Mouse (Mus musculus): ENCODE results near the gene 1700109H08Rik. TPM values are rescaled to one million over a fixed set of nuclear protein-coding genes. Genes with fewer than 3 reads are reported as not detected.

1700109H08Rik gene
- total and polyA plus RNA-seq, 2 experiments from 2014 or later = 0.68 to 5.6 TPM

GRCm38 (mm10) chr5:3546226-3546625, 25.1 kb upstream of the 1700109H08Rik start:
- TF ChIP-seq EP300 (IDR thresholded peaks at IDR 0.05; ENCODE audit: low read depth) (no peak), CTCF (IDR thresholded peaks at IDR 0.05; ENCODE audit: low read depth) (no peak)
- ATAC-seq (ENCODE audit: insufficient read depth, low read depth) (no peak), DNase-seq (ENCODE audit: low spot score) (no peak)
- no peaks in the 10 kb centered on the region for H3K27me3 ChIP-seq (ENCODE audit: control insufficient read depth, insufficient read depth, low read length)
- no peak overlapping the region for H3K4me2 ChIP-seq (ENCODE audit: low read depth, low read length)
- H3K27ac ChIP-seq (ENCODE audit: low read depth) = no peak overlapping the region
- WGBS = 70% methylated on average over 1 of the region's 1 CpGs
- no peak overlapping the region for H3K4me3 ChIP-seq (ENCODE audit: low read depth, low read length)
- no peaks in the 10 kb centered on the region for H3K9me3 ChIP-seq (replicated peaks; ENCODE audit: control insufficient read depth, low read length)
- no peak overlapping the region for H3K9ac ChIP-seq (replicated peaks; ENCODE audit: low read depth, low read length)
- peaks cover 9% of the 10 kb centered on the region for H3K4me1 ChIP-seq (ENCODE audit: control insufficient read depth, insufficient read depth)
- 0 out of 2 replicates have a peak, but pooled peaks cover 4% of the 10 kb centered on the region for H3K36me3 ChIP-seq (replicated peaks; ENCODE audit: control insufficient read depth, insufficient read depth, low read length)

- DNase-seq (ENCODE audit: low spot score) (no peak), ATAC-seq (ENCODE audit: insufficient read depth, low read depth) (no peak)
- 90% methylated on average over 1 of the region's 1 CpGs for WGBS
- Histone ChIP-seq H3K9ac (replicated peaks; ENCODE audit: low read depth, low read length) (no peak overlapping the region), H3K36me3 (replicated peaks; ENCODE audit: control insufficient read depth, insufficient read depth, low read length) (peaks cover 20% of the 10 kb centered on the region), H3K9me3 (replicated peaks; ENCODE audit: control insufficient read depth, low read length) (no peaks in the 10 kb centered on the region), H3K4me2 (ENCODE audit: low read depth, low read length) (no peak overlapping the region), H3K27me3 (ENCODE audit: control insufficient read depth, insufficient read depth, low read length) (no peaks in the 10 kb centered on the region), H3K27ac (ENCODE audit: low read depth) (no peak overlapping the region), H3K4me3 (ENCODE audit: low read depth, low read length) (no peak overlapping the region), H3K4me1 (ENCODE audit: control insufficient read depth, insufficient read depth) (no peaks in the 10 kb centered on the region)
- TF ChIP-seq CTCF (IDR thresholded peaks at IDR 0.05; ENCODE audit: low read depth) = no peak
- no peak for TF ChIP-seq EP300 (IDR thresholded peaks at IDR 0.05; ENCODE audit: low read depth)
These were observed 19.9 kb upstream of the 1700109H08Rik start for GRCm38 (mm10) chr5:3551481-3551880.

GRCm38 (mm10) chr5:3554198-3554597, 17.2 kb upstream of the 1700109H08Rik start:
- H3K27ac ChIP-seq (ENCODE audit: low read depth) = no peak overlapping the region
- ATAC-seq (ENCODE audit: insufficient read depth, low read depth) (no peak), DNase-seq (ENCODE audit: low spot score) (no peak)
- H3K4me1 ChIP-seq (ENCODE audit: control insufficient read depth, insufficient read depth) = no peaks in the 10 kb centered on the region
- no peak overlapping the region for H3K4me3 ChIP-seq (ENCODE audit: low read depth, low read length)
- WGBS = 81% methylated on average over 2 of the region's 2 CpGs
- H3K9ac ChIP-seq (replicated peaks; ENCODE audit: low read depth, low read length) = no peak overlapping the region
- no peak for TF ChIP-seq EP300 (IDR thresholded peaks at IDR 0.05; ENCODE audit: low read depth)
- TF ChIP-seq CTCF (IDR thresholded peaks at IDR 0.05; ENCODE audit: low read depth) = no peak
- no peaks in the 10 kb centered on the region for H3K9me3 ChIP-seq (replicated peaks; ENCODE audit: control insufficient read depth, low read length)
- H3K4me2 ChIP-seq (ENCODE audit: low read depth, low read length) = no peak overlapping the region
- H3K36me3 ChIP-seq (replicated peaks; ENCODE audit: control insufficient read depth, insufficient read depth, low read length) = peaks cover 40% of the 10 kb centered on the region
- H3K27me3 ChIP-seq (ENCODE audit: control insufficient read depth, insufficient read depth, low read length) = no peaks in the 10 kb centered on the region

GRCm38 (mm10) chr5:3574825-3575224, 3.5 kb downstream of the 1700109H08Rik start:
- DNase-seq (ENCODE audit: low spot score) (no peak), ATAC-seq (ENCODE audit: insufficient read depth, low read depth) (no peak)
- Histone ChIP-seq H3K36me3 (replicated peaks; ENCODE audit: control insufficient read depth, insufficient read depth, low read length) (peaks cover 96% of the 10 kb centered on the region), H3K9ac (replicated peaks; ENCODE audit: low read depth, low read length) (no peak overlapping the region), H3K27me3 (ENCODE audit: control insufficient read depth, insufficient read depth, low read length) (no peaks in the 10 kb centered on the region), H3K4me1 (ENCODE audit: control insufficient read depth, insufficient read depth) (no peaks in the 10 kb centered on the region), H3K27ac (ENCODE audit: low read depth) (no peak overlapping the region), H3K9me3 (replicated peaks; ENCODE audit: control insufficient read depth, low read length) (peaks cover 8% of the 10 kb centered on the region; the same call in 1 of the 2 replicates), H3K4me2 (ENCODE audit: low read depth, low read length) (no peak overlapping the region), H3K4me3 (ENCODE audit: low read depth, low read length) (no peak overlapping the region)
- WGBS = 98% methylated on average over 2 of the region's 2 CpGs
- TF ChIP-seq CTCF (IDR thresholded peaks at IDR 0.05; ENCODE audit: low read depth) (no peak), EP300 (IDR thresholded peaks at IDR 0.05; ENCODE audit: low read depth) (no peak)

- DNase-seq (ENCODE audit: low spot score) = no peak
- TF ChIP-seq CTCF (IDR thresholded peaks at IDR 0.05; ENCODE audit: low read depth) (no peak), EP300 (IDR thresholded peaks at IDR 0.05; ENCODE audit: low read depth) (no peak)
- 92% methylated on average over 2 of the region's 2 CpGs for WGBS
- Histone ChIP-seq H3K27me3 (ENCODE audit: control insufficient read depth, insufficient read depth, low read length) (no peaks in the 10 kb centered on the region), H3K4me3 (ENCODE audit: low read depth, low read length) (no peak overlapping the region), H3K27ac (ENCODE audit: low read depth) (no peak overlapping the region), H3K4me1 (ENCODE audit: control insufficient read depth, insufficient read depth) (no peaks in the 10 kb centered on the region), H3K9me3 (replicated peaks; ENCODE audit: control insufficient read depth, low read length) (peaks cover 8% of the 10 kb centered on the region; the same call in 1 of the 2 replicates), H3K36me3 (replicated peaks; ENCODE audit: control insufficient read depth, insufficient read depth, low read length) (peaks cover 93% of the 10 kb centered on the region), H3K4me2 (ENCODE audit: low read depth, low read length) (no peak overlapping the region), H3K9ac (replicated peaks; ENCODE audit: low read depth, low read length) (no peak overlapping the region)
- no peak for ATAC-seq (ENCODE audit: insufficient read depth, low read depth)
These were observed 6.6 kb downstream of the 1700109H08Rik start for GRCm38 (mm10) chr5:3577939-3578338.

GRCm38 (mm10) chr5:3579066-3579465, 7.7 kb downstream of the 1700109H08Rik start:
- 91% methylated on average over 7 of the region's 7 CpGs for WGBS
- Histone ChIP-seq H3K36me3 (replicated peaks; ENCODE audit: control insufficient read depth, insufficient read depth, low read length) (peaks cover 92% of the 10 kb centered on the region), H3K4me3 (ENCODE audit: low read depth, low read length) (no peak overlapping the region), H3K9me3 (replicated peaks; ENCODE audit: control insufficient read depth, low read length) (peaks cover 8% of the 10 kb centered on the region; the same call in 1 of the 2 replicates), H3K9ac (replicated peaks; ENCODE audit: low read depth, low read length) (no peak overlapping the region), H3K4me2 (ENCODE audit: low read depth, low read length) (no peak overlapping the region), H3K27me3 (ENCODE audit: control insufficient read depth, insufficient read depth, low read length) (no peaks in the 10 kb centered on the region), H3K4me1 (ENCODE audit: control insufficient read depth, insufficient read depth) (no peaks in the 10 kb centered on the region), H3K27ac (ENCODE audit: low read depth) (no peak overlapping the region)
- DNase-seq (ENCODE audit: low spot score) = no peak
- TF ChIP-seq EP300 (IDR thresholded peaks at IDR 0.05; ENCODE audit: low read depth) = no peak
- no peak for TF ChIP-seq CTCF (IDR thresholded peaks at IDR 0.05; ENCODE audit: low read depth)
- no peak for ATAC-seq (ENCODE audit: insufficient read depth, low read depth)
